ENCODE assay signal across 8 mouse cellular contexts in the genomic region with DNA sequence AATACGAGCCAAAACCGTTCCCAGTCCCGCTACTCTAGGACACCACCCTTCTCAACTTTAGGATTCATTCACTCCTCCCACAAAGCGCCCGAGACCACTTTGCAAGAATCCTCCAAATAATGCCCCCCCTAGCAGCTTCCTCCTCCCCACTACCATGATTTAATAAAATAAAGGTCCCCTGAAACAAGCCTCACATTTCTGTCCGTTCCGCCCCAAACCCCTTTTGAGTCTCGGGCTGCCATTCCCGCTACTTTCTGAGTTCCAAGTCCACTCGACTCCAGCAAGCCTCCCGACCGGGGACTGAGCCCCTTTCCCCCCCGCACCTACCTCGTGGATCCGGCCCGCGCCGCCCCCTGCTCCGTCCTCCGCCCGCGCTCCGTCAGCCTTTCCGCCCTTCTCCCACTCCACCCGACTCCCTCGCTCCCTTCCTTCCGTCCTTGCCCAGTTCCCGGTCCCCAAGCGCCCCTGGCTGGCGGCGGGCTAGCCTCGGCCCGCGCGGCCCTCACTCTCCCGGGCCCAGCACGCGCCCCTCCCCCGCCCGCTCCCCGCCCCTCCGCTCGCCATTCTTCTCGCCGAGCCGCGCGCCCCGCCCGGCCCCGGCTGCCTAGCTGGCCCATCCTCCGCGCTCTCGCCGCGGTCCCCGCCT. TPM values are rescaled to one million over a fixed set of nuclear protein-coding genes. Genes with fewer than 3 reads are reported as not detected.
A peak's percentile ranks its signal among the peaks of the same experiment; 100 is the strongest.
DNase-seq lines count a peak whose midpoint lies in the region; ATAC-seq and TF ChIP-seq lines count a peak whose summit lies in the region.

No protein-coding gene starts in this region.

- peak overlapping the region; percentile 69 for H3K4me2 ChIP-seq in heart, embryonic 15.5 days
- H3K4me2 ChIP-seq in liver, embryonic 12.5 days: peak overlapping the region; percentile 90
- H3K4me2 ChIP-seq in myocyte (ENCODE audit: low read depth): peak overlapping the region; percentile 77

- H3K4me1 ChIP-seq in brown adipose tissue, adult 24 weeks (ENCODE audit: control insufficient read depth, insufficient read depth, insufficient read length, low read length): peaks cover 7% of the 10 kb centered on the region
- peaks cover 36% of the 10 kb centered on the region for H3K4me1 ChIP-seq in heart, embryonic 15.5 days (replicated peaks)
- peaks cover 50% of the 10 kb centered on the region for H3K4me1 ChIP-seq in liver, embryonic 12.5 days

- H3K36me3 ChIP-seq in heart, embryonic 15.5 days: peaks cover 20% of the 10 kb centered on the region
- H3K36me3 ChIP-seq in liver, embryonic 12.5 days: peaks cover 39% of the 10 kb centered on the region
- peaks cover 15% of the 10 kb centered on the region for H3K36me3 ChIP-seq in myocyte (ENCODE audit: control insufficient read depth, insufficient read depth)

- H3K9ac ChIP-seq in heart, embryonic 15.5 days: peak overlapping the region; percentile 92
- H3K9ac ChIP-seq in liver, embryonic 12.5 days: peak overlapping the region; percentile 97

- peak overlapping the region; percentile 81 for H3ac ChIP-seq in myocyte (ENCODE audit: control insufficient read depth, insufficient read length)

- no peak for DNase-seq in frontal cortex, postnatal 10 days (ENCODE audit: low spot score in 2 of 2)
- DNase-seq in A20 (ENCODE audit: low read depth, low spot score): peak; percentile 71
- DNase-seq in frontal cortex, postnatal 25 days (ENCODE audit: low spot score in 2 of 2): no peak

- peak; percentile 72 for ATAC-seq in frontal cortex, adult (ENCODE audit: low TSS enrichment)
- ATAC-seq in heart, embryonic 15.5 days (replicated peaks; ENCODE audit: insufficient number of reproducible peaks, insufficient read depth, low FRiP score, low read depth): peak; percentile 81
- ATAC-seq in liver, embryonic 12.5 days: peak; percentile 81

- H3K27ac ChIP-seq in brown adipose tissue, adult 24 weeks (replicated peaks; ENCODE audit: low read depth, low read length): peak overlapping the region; percentile 84
- peak overlapping the region; percentile 96 for H3K27ac ChIP-seq in heart, embryonic 15.5 days
- H3K27ac ChIP-seq in liver, embryonic 12.5 days: peak overlapping the region; percentile 92

- peak overlapping the region; percentile 91 for H3K4me3 ChIP-seq in brown adipose tissue, adult 24 weeks (ENCODE audit: insufficient read depth, low read depth, low read length)
- peak overlapping the region; percentile 81 for H3K4me3 ChIP-seq in heart, embryonic 15.5 days
- H3K4me3 ChIP-seq in liver, embryonic 12.5 days: peak overlapping the region; percentile 94
- peak overlapping the region; percentile 68 for H3K4me3 ChIP-seq in myocyte

- no peaks in the 10 kb centered on the region for H3K9me3 ChIP-seq in heart, embryonic 15.5 days (replicated peaks)
- no peaks in the 10 kb centered on the region for H3K9me3 ChIP-seq in liver, embryonic 12.5 days (replicated peaks)

- H3K27me3 ChIP-seq in heart, embryonic 15.5 days: no peaks in the 10 kb centered on the region
- no peaks in the 10 kb centered on the region for H3K27me3 ChIP-seq in liver, embryonic 12.5 days (replicated peaks)
- H3K27me3 ChIP-seq in myocyte (ENCODE audit: control insufficient read depth, insufficient read depth, insufficient read length): no peaks in the 10 kb centered on the region

- WGBS in heart, embryonic 15.5 days: under 1% methylated on average over 56 of the region's 57 CpGs
- 2% methylated on average over 47 of the region's 57 CpGs for WGBS in liver, embryonic 12.5 days (ENCODE audit: insufficient replicate concordance)

- H3K79me2 ChIP-seq in myocyte (ENCODE audit: control insufficient read depth, insufficient read depth): peaks cover 77% of the 10 kb centered on the region

- TF ChIP-seq POLR2A in myocyte (IDR thresholded peaks at IDR 0.05; ENCODE audit: insufficient read length, low read depth): no peak

TF ChIP-seq in myocyte, 11 proteins besides CTCF, POLR2A, EP300 and RAD21:
- no peak for TF ChIP-seq MYOG (IDR thresholded peaks at IDR 0.05; ENCODE audit: control insufficient read depth in 1 of 3, insufficient read depth in 1 of 3, insufficient read length in 2 of 3, low read depth in 2 of 3)
- no peak for TF ChIP-seq POLR2AphosphoS2 (IDR thresholded peaks at IDR 0.05; ENCODE audit: insufficient read length, low read depth)
- TF ChIP-seq SRF (IDR thresholded peaks at IDR 0.05; ENCODE audit: control insufficient read depth, insufficient read length, low read depth): no peak
- TF ChIP-seq TCF12 (IDR thresholded peaks at IDR 0.05; ENCODE audit: insufficient read depth, poor library complexity, severe bottlenecking): no peak
- TF ChIP-seq USF1 (IDR thresholded peaks at IDR 0.05; ENCODE audit: low read depth): no peak
- TF ChIP-seq E2F4 (IDR thresholded peaks at IDR 0.05; ENCODE audit: insufficient read depth): no peak
- TF ChIP-seq MAX (IDR thresholded peaks at IDR 0.05; ENCODE audit: low read depth): no peak
- no peak for TF ChIP-seq TCF3 (IDR thresholded peaks at IDR 0.05; ENCODE audit: insufficient read length, low read depth)
- no peak for TF ChIP-seq REST (IDR thresholded peaks at IDR 0.05; ENCODE audit: insufficient read depth, insufficient read length)
- TF ChIP-seq MYOD1 (IDR thresholded peaks at IDR 0.05; ENCODE audit: control insufficient read depth in 1 of 3, insufficient read length in 2 of 3, low read depth in 2 of 3): no peak
- no peak for TF ChIP-seq CEBPB (IDR thresholded peaks at IDR 0.05; ENCODE audit: insufficient read depth, poor library complexity, severe bottlenecking)

RNA-seq across cellular contexts. Expression of a gene that starts 0.5 kb away (rescaled TPM):
- 19.8 and 24.4 TPM in 2 replicates for polyA plus RNA-seq in brown adipose tissue, adult 24 weeks (2012; ENCODE audit: insufficient read depth, insufficient read length, missing spikeins)
- 36.4 and 43.1 TPM in 2 replicates for polyA plus RNA-seq in heart, embryonic 15.5 days (2015; fragmentation: Nextera tagmentation; extraction: Ambion mirVana)
- 69.5 and 73.2 TPM in 2 replicates for polyA plus RNA-seq in liver, embryonic 12.5 days (2016; fragmentation: Nextera tagmentation; extraction: Ambion mirVana)
- polyA plus RNA-seq in myocyte (2012; fragmentation: generic; extraction: Trizol): 45.8 TPM

RNA-seq across cellular contexts. Expression of a gene that starts 22.9 kb away (rescaled TPM):
- not detected in 2 replicates for polyA plus RNA-seq in brown adipose tissue, adult 24 weeks (2012; ENCODE audit: insufficient read depth, insufficient read length, missing spikeins)
- polyA plus RNA-seq in heart, embryonic 15.5 days (2015; fragmentation: Nextera tagmentation; extraction: Ambion mirVana): 0.14 and 0.27 TPM in 2 replicates
- 0.04 TPM in 2 replicates for polyA plus RNA-seq in liver, embryonic 12.5 days (2016; fragmentation: Nextera tagmentation; extraction: Ambion mirVana)
- polyA plus RNA-seq in myocyte (2012; fragmentation: generic; extraction: Trizol): 0.12 TPM

RNA-seq across cellular contexts. Expression of a gene that starts 42.6 kb away (rescaled TPM):
- 4.1 and 6.9 TPM in 2 replicates for polyA plus RNA-seq in brown adipose tissue, adult 24 weeks (2012; ENCODE audit: insufficient read depth, insufficient read length, missing spikeins)
- 12.6 and 15.8 TPM in 2 replicates for polyA plus RNA-seq in heart, embryonic 15.5 days (2015; fragmentation: Nextera tagmentation; extraction: Ambion mirVana)
- 3.5 and 4.1 TPM in 2 replicates for polyA plus RNA-seq in liver, embryonic 12.5 days (2016; fragmentation: Nextera tagmentation; extraction: Ambion mirVana)
- polyA plus RNA-seq in myocyte (2012; fragmentation: generic; extraction: Trizol): 5.6 TPM
